7 mouse cellular contexts compared by ENCODE assay signal in genomic region chr6:29473941-29474691, GRCm38 (mm10). TPM values are rescaled to one million over a fixed set of nuclear protein-coding genes. Genes with fewer than 3 reads are reported as not detected.
DNase-seq lines count a peak whose midpoint lies in the region; ATAC-seq and TF ChIP-seq lines count a peak whose summit lies in the region.

No protein-coding gene starts in this region.

- H3K4me3 ChIP-seq in bone marrow, adult 2 months (replicated peaks; ENCODE audit: control insufficient read depth, low read depth, low read length): peak overlapping the region; percentile 27
- H3K4me3 ChIP-seq in embryonic facial prominence, embryonic 13.5 days: peak overlapping the region; percentile 47
- H3K4me3 ChIP-seq in kidney, adult 2 months (ENCODE audit: insufficient read depth, low read depth, low read length): peak overlapping the region; percentile 51
- peak overlapping the region; percentile 44 for H3K4me3 ChIP-seq in limb, embryonic 12.5 days (replicated peaks)
- peak overlapping the region; percentile 24 for H3K4me3 ChIP-seq in midbrain, embryonic 14.5 days (replicated peaks; ENCODE audit: low read depth, low read length)

- no peaks in the 10 kb centered on the region for H3K27me3 ChIP-seq in embryonic facial prominence, embryonic 13.5 days
- H3K27me3 ChIP-seq in kidney, adult 2 months (replicated peaks; ENCODE audit: control insufficient read depth, insufficient read depth, low read length): no peaks in the 10 kb centered on the region
- H3K27me3 ChIP-seq in limb, embryonic 12.5 days: peaks cover 7% of the 10 kb centered on the region
- H3K27me3 ChIP-seq in midbrain, embryonic 14.5 days (ENCODE audit: control insufficient read depth, insufficient read depth, low read length): 0 out of 2 replicates have a peak, but pooled peaks cover 5% of the 10 kb centered on the region

- no peak overlapping the region; the same call in 1 of the 2 replicates for H3K27ac ChIP-seq in bone marrow, adult 2 months (ENCODE audit: control insufficient read depth, insufficient read depth, low read depth, low read length, poor library complexity)
- no peak overlapping the region for H3K27ac ChIP-seq in embryonic facial prominence, embryonic 13.5 days
- peak overlapping the region; percentile 70 for H3K27ac ChIP-seq in kidney, adult 2 months (ENCODE audit: insufficient read depth, low read depth, low read length)
- H3K27ac ChIP-seq in limb, embryonic 12.5 days: no peak overlapping the region
- no peak overlapping the region for H3K27ac ChIP-seq in midbrain, embryonic 14.5 days (replicated peaks; ENCODE audit: low read depth, low read length)

- no peaks in the 10 kb centered on the region for H3K9me3 ChIP-seq in embryonic facial prominence, embryonic 13.5 days
- no peaks in the 10 kb centered on the region for H3K9me3 ChIP-seq in limb, embryonic 12.5 days
- H3K9me3 ChIP-seq in midbrain, embryonic 14.5 days (ENCODE audit: control insufficient read depth, low read length): no peaks in the 10 kb centered on the region

- no peaks in the 10 kb centered on the region; the same call in none of the 2 replicates for H3K4me1 ChIP-seq in bone marrow, adult 2 months (ENCODE audit: control insufficient read depth, insufficient read depth, low read length)
- H3K4me1 ChIP-seq in embryonic facial prominence, embryonic 13.5 days: peaks cover 11% of the 10 kb centered on the region
- H3K4me1 ChIP-seq in kidney, adult 2 months (ENCODE audit: control insufficient read depth, insufficient read depth, low read length): peaks cover 4% of the 10 kb centered on the region; the same call in 1 of the 2 replicates
- H3K4me1 ChIP-seq in limb, embryonic 12.5 days (replicated peaks): peaks cover 13% of the 10 kb centered on the region
- H3K4me1 ChIP-seq in midbrain, embryonic 14.5 days (ENCODE audit: control insufficient read depth, insufficient read depth, low read length): 0 out of 2 replicates have a peak, but pooled peaks cover 7% of the 10 kb centered on the region

- no peak; the same call in 1 of the 2 replicates for TF ChIP-seq POLR2A in bone marrow, adult 2 months (IDR thresholded peaks at IDR 0.05; ENCODE audit: borderline replicate concordance, control insufficient read depth, low read depth, low read length)
- no peak for TF ChIP-seq POLR2A in kidney, adult 2 months (IDR thresholded peaks at IDR 0.05; ENCODE audit: low read depth, low read length)

- peak; percentile 89 for ATAC-seq in embryonic facial prominence, embryonic 13.5 days (ENCODE audit: insufficient number of reproducible peaks, insufficient read depth, low FRiP score, low TSS enrichment, low read depth)
- ATAC-seq in limb, embryonic 12.5 days (ENCODE audit: insufficient number of reproducible peaks, insufficient read depth, low FRiP score, low TSS enrichment, low read depth): peak; percentile 82
- ATAC-seq in midbrain, embryonic 14.5 days (ENCODE audit: low FRiP score, low TSS enrichment): peak; percentile 69

- TF ChIP-seq CTCF in bone marrow, adult 2 months (IDR thresholded peaks at IDR 0.05; ENCODE audit: control insufficient read depth, insufficient read depth, low read length): no peak
- no peak for TF ChIP-seq CTCF in kidney, adult 2 months (conservative IDR thresholded peaks at IDR 0.05; ENCODE audit: insufficient read depth, insufficient read length, low read depth, low read length)

- peaks cover 26% of the 10 kb centered on the region for H3K36me3 ChIP-seq in embryonic facial prominence, embryonic 13.5 days
- no peaks in the 10 kb centered on the region for H3K36me3 ChIP-seq in kidney, adult 2 months (ENCODE audit: control insufficient read depth, insufficient read depth, low read length)
- peaks cover 23% of the 10 kb centered on the region for H3K36me3 ChIP-seq in limb, embryonic 12.5 days
- peaks cover 18% of the 10 kb centered on the region for H3K36me3 ChIP-seq in midbrain, embryonic 14.5 days (ENCODE audit: control insufficient read depth, insufficient read depth, low read length)

- peak overlapping the region; percentile 70 for H3K4me2 ChIP-seq in embryonic facial prominence, embryonic 13.5 days
- H3K4me2 ChIP-seq in limb, embryonic 12.5 days: peak overlapping the region; percentile 69
- peak overlapping the region; percentile 54 for H3K4me2 ChIP-seq in midbrain, embryonic 14.5 days (ENCODE audit: low read length)

- peak overlapping the region; percentile 68 for H3K9ac ChIP-seq in embryonic facial prominence, embryonic 13.5 days
- peak overlapping the region; percentile 42; the same call in 1 of the 2 replicates for H3K9ac ChIP-seq in limb, embryonic 12.5 days (replicated peaks)
- H3K9ac ChIP-seq in midbrain, embryonic 14.5 days (replicated peaks; ENCODE audit: low read length): peak overlapping the region; percentile 39; the same call in 1 of the 2 replicates

- peak; percentile 43 for DNase-seq in heart, adult 8-10 months (ENCODE audit: low spot score)
- DNase-seq in kidney, adult 2 months: peak; percentile 93
- DNase-seq in midbrain, embryonic 14.5 days: peak; percentile 78
- DNase-seq in spleen, adult 12 weeks (ENCODE audit: low spot score): peak; percentile 65

- 8% methylated on average over 33 of the region's 33 CpGs for WGBS in bone marrow, adult 2 months
- 3% methylated on average over 33 of the region's 33 CpGs for WGBS in embryonic facial prominence, embryonic 13.5 days
- 4% methylated on average over 33 of the region's 33 CpGs for WGBS in kidney, adult 2 months
- 2% methylated on average over 33 of the region's 33 CpGs for WGBS in limb, embryonic 12.5 days
- 3% methylated on average over 33 of the region's 33 CpGs for WGBS in midbrain, embryonic 14.5 days

RNA-seq across cellular contexts. Expression of gene Atp6v1fnb, which starts 2.9 kb away (rescaled TPM):
- polyA plus RNA-seq in bone marrow, adult 2 months (2011; ENCODE audit: insufficient read depth, insufficient read length, low replicate concordance, missing spikeins): not detected in 2 replicates
- 0.32 TPM in 1 of 2 replicates, not detected in the other for polyA plus RNA-seq in embryonic facial prominence, embryonic 13.5 days (2015; fragmentation: Nextera tagmentation; extraction: Ambion mirVana)
- total RNA-seq in heart, adult 8-10 months (2022): not detected
- 0.17 TPM in 1 of 2 replicates, not detected in the other for polyA plus RNA-seq in kidney, adult 2 months (2012; rRNA removed)
- polyA plus RNA-seq in limb, embryonic 12.5 days (2016; fragmentation: Nextera tagmentation; extraction: Ambion mirVana): 0.64 TPM in 1 of 2 replicates, not detected in the other
- polyA plus RNA-seq in midbrain, embryonic 14.5 days (2014; fragmentation: Nextera tagmentation; extraction: Ambion mirVana): 0.84 TPM in 1 of 2 replicates, not detected in the other

RNA-seq across cellular contexts. Expression of gene Atp6v1f, which starts 6.6 kb away (rescaled TPM):
- polyA plus RNA-seq in bone marrow, adult 2 months (2011; ENCODE audit: insufficient read depth, insufficient read length, low replicate concordance, missing spikeins): 123 and 143 TPM in 2 replicates
- polyA plus RNA-seq in embryonic facial prominence, embryonic 13.5 days (2015; fragmentation: Nextera tagmentation; extraction: Ambion mirVana): 221 and 233 TPM in 2 replicates
- 100 to 1,000 TPM; 128 to 134 (median 131) TPM for total RNA-seq in heart, adult 8-10 months (2022)
- polyA plus RNA-seq in kidney, adult 2 months (2012; rRNA removed): 796 and 827 TPM in 2 replicates
- 208 and 216 TPM in 2 replicates for polyA plus RNA-seq in limb, embryonic 12.5 days (2016; fragmentation: Nextera tagmentation; extraction: Ambion mirVana)
- 318 and 408 TPM in 2 replicates for polyA plus RNA-seq in midbrain, embryonic 14.5 days (2014; fragmentation: Nextera tagmentation; extraction: Ambion mirVana)

RNA-seq across cellular contexts. Expression of gene Kcp, which starts 33.6 kb away (rescaled TPM):
- polyA plus RNA-seq in bone marrow, adult 2 months (2011; ENCODE audit: insufficient read depth, insufficient read length, low replicate concordance, missing spikeins): not detected in 2 replicates
- polyA plus RNA-seq in embryonic facial prominence, embryonic 13.5 days (2015; fragmentation: Nextera tagmentation; extraction: Ambion mirVana): 37.9 and 44.7 TPM in 2 replicates
- total RNA-seq in heart, adult 8-10 months (2022): 1 to 10 TPM; 2.0 to 4.8 (median 2.8) TPM
- 25.7 and 26.2 TPM in 2 replicates for polyA plus RNA-seq in kidney, adult 2 months (2012; rRNA removed)
- 38.7 and 41.6 TPM in 2 replicates for polyA plus RNA-seq in limb, embryonic 12.5 days (2016; fragmentation: Nextera tagmentation; extraction: Ambion mirVana)
- polyA plus RNA-seq in midbrain, embryonic 14.5 days (2014; fragmentation: Nextera tagmentation; extraction: Ambion mirVana): 11.6 and 12.1 TPM in 2 replicates

RNA-seq across cellular contexts. Expression of gene Flnc, which starts 41.1 kb away (rescaled TPM):
- polyA plus RNA-seq in bone marrow, adult 2 months (2011; ENCODE audit: insufficient read depth, insufficient read length, low replicate concordance, missing spikeins): 0.40 TPM in 1 of 2 replicates, not detected in the other
- polyA plus RNA-seq in embryonic facial prominence, embryonic 13.5 days (2015; fragmentation: Nextera tagmentation; extraction: Ambion mirVana): 11.3 and 12.2 TPM in 2 replicates
- total RNA-seq in heart, adult 8-10 months (2022): 100 to 1,000 TPM; 195 to 305 (median 272) TPM
- 0.49 and 2.6 TPM in 2 replicates for polyA plus RNA-seq in kidney, adult 2 months (2012; rRNA removed)
- polyA plus RNA-seq in limb, embryonic 12.5 days (2016; fragmentation: Nextera tagmentation; extraction: Ambion mirVana): 10.8 and 13.9 TPM in 2 replicates
- polyA plus RNA-seq in midbrain, embryonic 14.5 days (2014; fragmentation: Nextera tagmentation; extraction: Ambion mirVana): 1.6 and 4.0 TPM in 2 replicates

RNA-seq across cellular contexts. Expression of gene Irf5, which starts 52.3 kb away (rescaled TPM):
- 26.7 and 47.1 TPM in 2 replicates for polyA plus RNA-seq in bone marrow, adult 2 months (2011; ENCODE audit: insufficient read depth, insufficient read length, low replicate concordance, missing spikeins)
- polyA plus RNA-seq in embryonic facial prominence, embryonic 13.5 days (2015; fragmentation: Nextera tagmentation; extraction: Ambion mirVana): 3.6 and 4.6 TPM in 2 replicates
- 1 to 10 TPM; 2.0 to 4.0 (median 2.4) TPM for total RNA-seq in heart, adult 8-10 months (2022)
- 17.0 and 19.1 TPM in 2 replicates for polyA plus RNA-seq in kidney, adult 2 months (2012; rRNA removed)
- polyA plus RNA-seq in limb, embryonic 12.5 days (2016; fragmentation: Nextera tagmentation; extraction: Ambion mirVana): 1.7 and 2.2 TPM in 2 replicates
- polyA plus RNA-seq in midbrain, embryonic 14.5 days (2014; fragmentation: Nextera tagmentation; extraction: Ambion mirVana): 1.1 and 1.9 TPM in 2 replicates

Comparison
In these comparisons a context has a peak if more than half of its experiments do, and no peak if none do; other contexts are left out.
1. DNase-seq: peak in every context shown above with its lines; median percentile 93 in kidney, adult 2 months; 78 in midbrain, embryonic 14.5 days; 65 in spleen, adult 12 weeks; 43 in heart, adult 8-10 months.
2. RNA of gene Kcp, which starts 33.6 kb away (polyA plus RNA-seq): 37.9 to 44.7 TPM in embryonic facial prominence, embryonic 13.5 days, 38.7 to 41.6 TPM in limb, embryonic 12.5 days, 25.7 to 26.2 TPM in kidney, adult 2 months and 11.6 to 12.1 TPM in midbrain, embryonic 14.5 days; not detected in bone marrow, adult 2 months; every median in the first group is over 10 times any median in the second.
3. Peak in every context shown above with its lines, with median percentiles within 50 percentile points of each other: H3K4me3 ChIP-seq, ATAC-seq, H3K4me2 ChIP-seq and H3K9ac ChIP-seq.